Mouse (Mus musculus) C2C12 (cell line): ENCODE measurements around the gene Spred2.

Experiments used
- CTCF ChIP-seq: IDR thresholded peaks from one replicate; pipeline ENCODE4 v1.5.1; 2011; ENCODE audit not compliant: control insufficient read depth, insufficient read depth, insufficient read length
- MAX ChIP-seq: IDR thresholded peaks from one replicate; pipeline ENCODE4 v1.6.1; 2011; ENCODE audit warnings: mild to moderate bottlenecking, control low read depth

DNA sequence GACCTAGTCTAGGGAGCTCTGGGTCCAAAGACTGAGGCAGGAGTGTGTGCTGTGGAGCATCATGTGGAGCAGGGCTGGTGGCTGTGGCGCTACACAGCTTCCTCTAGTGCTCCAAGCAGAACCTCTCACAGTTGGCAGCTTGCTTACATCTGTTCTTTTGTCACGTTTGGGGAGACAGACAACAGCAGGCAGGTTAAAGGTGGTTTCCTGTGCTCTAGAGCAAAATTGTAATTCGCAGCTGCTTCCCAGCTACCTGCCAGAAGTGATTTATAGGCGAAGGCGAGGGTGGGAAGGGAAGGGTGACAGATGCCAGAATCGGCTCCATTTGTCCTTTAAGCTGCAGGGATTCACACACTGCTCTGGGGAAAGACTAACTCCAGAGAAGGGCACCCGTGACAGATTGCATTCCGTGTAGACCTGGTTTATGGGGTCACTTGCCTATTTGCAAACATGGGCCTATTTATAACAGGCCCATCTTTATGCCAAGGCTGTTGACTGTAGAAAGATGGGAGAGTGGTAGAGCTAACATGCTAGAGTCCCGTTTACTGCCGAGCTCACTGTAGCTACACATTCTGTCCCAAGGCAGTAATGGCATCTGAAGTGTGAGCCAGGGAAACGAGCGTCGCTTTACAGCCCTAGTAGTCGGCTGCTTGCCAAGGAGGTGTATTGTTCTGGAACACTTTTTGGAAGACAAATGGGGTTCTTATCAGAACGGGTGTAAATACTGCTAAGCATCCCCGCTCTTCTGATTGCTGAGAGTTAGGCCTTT lies 87.2 kb downstream of the Spred2 start:
- TF ChIP-seq MAX (no peak), CTCF (no peak)
